Mouse (Mus musculus) Patski (cell line): ENCODE measurements around the gene Mns1. TPM values are rescaled to one million over a fixed set of nuclear protein-coding genes. Genes with fewer than 3 reads are reported as not detected.

Source experiments
- ATAC-seq: fragments of 100-300 bp; one replicate; pipeline ENCODE4 v1.8.0; 2021
- CTCF ChIA-PET: fragments of 350-600 bp; sonication (Branson Sonifier 250); formaldehyde crosslinking; loops from one replicate; lab custom pipeline; 2022; ENCODE audit warnings: inconsistent platforms; lab: Charles Lee
- POLR2A ChIA-PET: fragments of 350-600 bp; sonication (Branson Sonifier 250); formaldehyde crosslinking; loops from one replicate; lab custom pipeline; 2022; ENCODE audit warnings: antibody characterized with exemption, inconsistent platforms; lab: Charles Lee
- DNase-seq: peaks from one replicate; pipeline ENCODE4 v3.0.0-alpha.2; 2011; ENCODE audit warnings: low read depth, low spot score
- H3K27me3 ChIP-seq: fragments of 371-371 bp; one replicate; pipeline ENCODE4 v1.5.1; 2021
- CTCF ChIP-seq: fragments of 100-300 bp; IDR thresholded peaks from one replicate; pipeline ENCODE4 v1.5.1; 2021
- in situ Hi-C: fragments of 300-500 bp; cut with MboI; formaldehyde crosslinking; loops from 3 replicates; pipeline ENCODE4 v1.11.1; 2018; ENCODE audit warnings: low pct_unique_long_range_greater_than_20kb, mixed read lengths
- polyA plus RNA-seq: library from polyadenylated mRNA; unstranded; gene quantifications from one replicate; pipeline ENCODE4 v1.2.3, GENCODE M21; 2021

The Mns1 gene
- polyA plus RNA-seq, 1 experiment from 2014 or later, result 5.5 TPM

- H3K27me3 ChIP-seq, result peaks cover 18% of the 10 kb centered on the region
- POLR2A ChIA-PET, result no interaction called here
- TF ChIP-seq CTCF, result no peak
- in situ Hi-C loops, result no loop called here
- ATAC-seq (no peak), DNase-seq (no peak)
- CTCF ChIA-PET, result no interaction called here
Observed at GRCm38 (mm10) chr9:72493465-72493864, 55.7 kb downstream of the Mns1 start.

- CTCF ChIA-PET, result interaction anchor here (1.3 kb wide), 1 partner anchor 44 kb away, joined by 3 read pairs; no protein-coding TSS in a partner anchor
- TF ChIP-seq CTCF, result no peak
- DNase-seq, result no peak
- no peak for ATAC-seq
- in situ Hi-C loops, result no loop called here
- POLR2A ChIA-PET, result interaction anchor here (0.6 to 1.4 kb wide), 2 partner anchors 18 to 178 kb away, joined by 4 to 7 read pairs; no protein-coding TSS in a partner anchor
- peaks cover 18% of the 10 kb centered on the region for H3K27me3 ChIP-seq
Observed at GRCm38 (mm10) chr9:72493984-72494685, 56.3 kb downstream of the Mns1 start.

- in situ Hi-C loops, result no loop called here
- TF ChIP-seq CTCF, result no peak
- H3K27me3 ChIP-seq, result peaks cover 21% of the 10 kb centered on the region
- ChIA-PET POLR2A (interaction anchor here (1.2 kb wide), 1 partner anchor 9 kb away, joined by 3 read pairs; no protein-coding TSS in a partner anchor), CTCF (no interaction called here)
- no peak for DNase-seq
- no peak for ATAC-seq
Observed at GRCm38 (mm10) chr9:72496691-72497090, 58.9 kb downstream of the Mns1 start.

GRCm38 (mm10) chr9:72497171-72497570 is 59.4 kb downstream of the Mns1 start:
- ChIA-PET POLR2A (interaction anchor here (1.2 kb wide), 1 partner anchor 8 kb away, joined by 3 read pairs; no protein-coding TSS in a partner anchor), CTCF (no interaction called here)
- in situ Hi-C loops, result no loop called here
- DNase-seq (no peak), ATAC-seq (no peak)
- no peak for TF ChIP-seq CTCF
- H3K27me3 ChIP-seq, result peaks cover 21% of the 10 kb centered on the region

Other genes starting within 250 kb of the Mns1 start
- 22.9 TPM for gene Zfp280d, start 163.2 kb upstream of the Mns1 start, polyA plus RNA-seq
- 23.6 TPM for gene Tex9, start 54.2 kb downstream of the Mns1 start, polyA plus RNA-seq
- gene Rfx7, start 94.2 kb downstream of the Mns1 start, polyA plus RNA-seq, result 16.7 TPM
- 693 TPM for gene Nedd4, start 224.3 kb downstream of the Mns1 start, polyA plus RNA-seq